Mouse (Mus musculus) thymus, postnatal 0 days (tissue): ENCODE results near the gene Mrtfb. TPM values are rescaled to one million over a fixed set of nuclear protein-coding genes. Genes with fewer than 3 reads are reported as not detected.
A peak's percentile ranks its signal among the peaks of the same experiment; 100 is the strongest.

Source experiments
- DNase-seq: peaks from one replicate; pipeline ENCODE4 v3.0.0-alpha.2; 2015; ENCODE audit warnings: low spot score
- polyA plus RNA-seq: library from polyadenylated mRNA; unstranded; fragments of >200 nt; fragmentation: Nextera tagmentation; extraction: Ambion mirVana; gene quantifications from 2 replicates; pipeline ENCODE4 v1.2.1, GENCODE M21; 2015

The Mrtfb gene
- polyA plus RNA-seq, 1 experiment from 2014 or later: 14.4 TPM

DNA sequence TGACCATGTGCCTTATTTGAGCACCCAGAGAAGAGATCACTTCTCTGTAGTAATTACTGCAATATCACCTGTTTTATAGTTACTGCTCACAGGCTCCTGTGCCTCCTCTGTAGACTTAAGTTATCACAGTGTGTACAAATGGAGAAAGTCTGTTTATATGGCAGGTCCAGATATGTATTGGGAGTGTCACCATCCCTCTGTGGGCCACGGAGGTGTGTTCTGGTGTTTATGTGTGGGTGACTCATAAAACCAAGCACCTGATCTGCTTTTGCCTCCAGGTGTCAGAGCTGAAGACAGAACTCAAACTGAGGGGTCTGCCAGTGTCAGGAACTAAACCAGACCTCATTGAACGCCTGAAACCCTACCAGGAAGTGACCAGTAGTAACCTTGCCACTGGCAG is 144.1 kb downstream of the Mrtfb start:
- DNase-seq: no peak

DNA sequence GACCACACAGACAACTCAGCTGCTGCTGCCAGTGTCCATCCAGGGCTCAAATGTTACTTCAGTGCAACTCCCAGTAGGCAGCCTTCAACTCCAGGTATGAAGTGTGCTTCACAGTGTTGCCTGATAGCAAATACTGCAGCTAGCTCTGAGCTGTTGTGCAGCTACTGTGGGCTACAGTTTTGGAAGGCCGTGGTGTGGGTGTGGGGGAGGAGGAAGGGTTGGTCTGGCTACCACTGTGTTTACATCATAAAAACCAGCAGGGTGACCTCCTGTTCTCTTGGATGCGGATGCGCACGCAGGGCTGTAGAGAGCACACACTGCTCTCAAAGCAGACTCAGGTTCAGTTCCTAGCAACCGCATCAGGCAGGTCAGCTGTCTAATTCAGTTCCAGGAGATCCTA is 145.3 kb downstream of the Mrtfb start:
- no peak for DNase-seq

DNA sequence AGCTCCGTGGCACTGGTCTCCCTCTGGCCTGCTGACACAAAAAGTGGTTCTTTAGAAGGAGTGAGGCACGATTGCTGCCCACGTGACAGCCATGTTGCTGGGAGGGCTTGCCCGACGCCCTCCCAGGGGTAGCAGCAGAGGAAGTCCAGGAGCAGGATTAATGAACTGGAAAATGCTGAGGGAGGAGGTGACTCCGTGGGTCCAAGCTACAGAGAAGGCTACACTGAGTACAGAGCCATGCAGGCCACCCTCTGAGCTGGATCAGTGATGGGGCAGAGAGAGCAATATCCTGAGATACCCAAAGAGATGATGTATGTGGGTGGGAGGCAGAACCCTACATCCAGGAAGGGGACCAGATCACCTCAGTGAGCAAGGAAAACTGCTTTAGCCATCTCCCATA is 148.4 kb downstream of the Mrtfb start:
- no peak for DNase-seq

DNA sequence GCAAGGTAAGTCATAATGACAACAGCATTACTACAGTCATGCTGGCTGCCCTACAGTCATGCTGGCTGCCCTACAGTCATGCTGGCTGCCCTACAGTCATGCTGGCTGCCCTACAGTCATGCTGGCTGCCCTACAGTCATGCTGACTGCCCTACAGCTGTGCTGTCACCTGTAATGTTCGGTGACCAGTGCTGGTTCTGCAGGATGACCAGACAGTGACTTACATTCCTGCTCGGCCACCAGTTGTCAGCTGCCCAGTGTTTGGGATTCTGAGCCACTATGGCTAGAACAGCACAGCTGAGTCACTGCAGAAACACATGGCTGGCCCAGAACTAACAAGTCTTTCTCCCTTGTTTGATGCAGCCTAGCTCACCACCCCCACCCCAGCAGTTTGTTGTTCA is 149.1 kb downstream of the Mrtfb start:
- DNase-seq: no peak

DNA sequence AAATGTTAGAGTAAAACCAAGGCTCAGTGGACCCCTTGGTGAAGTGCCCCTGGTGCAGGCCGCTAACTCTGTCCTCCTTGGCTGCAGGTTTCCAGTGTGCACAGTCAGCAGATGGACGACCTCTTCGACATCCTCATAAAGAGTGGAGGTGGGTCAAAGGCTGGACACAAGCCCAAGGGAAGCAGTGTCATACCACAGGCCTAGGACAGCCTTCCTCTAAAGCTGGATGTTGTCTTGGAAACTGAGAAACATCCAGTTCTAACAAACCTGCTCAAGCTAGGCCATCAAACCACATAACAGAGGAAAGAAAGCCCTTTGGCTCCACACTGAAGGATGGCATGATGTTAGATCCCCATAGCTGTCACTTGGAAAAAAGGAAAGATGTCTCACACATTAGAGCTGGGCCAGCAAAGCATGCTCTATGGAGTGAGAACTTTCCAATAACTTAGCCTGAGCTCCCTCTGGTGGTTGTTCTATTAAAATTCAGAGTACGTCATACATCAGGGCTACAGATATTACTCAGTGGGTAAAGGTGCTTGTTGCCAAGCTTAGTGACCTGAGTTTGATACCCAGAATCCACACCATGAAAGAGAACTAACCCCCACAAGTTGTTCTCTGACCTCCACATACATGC is 153.4 kb downstream of the Mrtfb start:
- peak; percentile 67 for DNase-seq

DNA sequence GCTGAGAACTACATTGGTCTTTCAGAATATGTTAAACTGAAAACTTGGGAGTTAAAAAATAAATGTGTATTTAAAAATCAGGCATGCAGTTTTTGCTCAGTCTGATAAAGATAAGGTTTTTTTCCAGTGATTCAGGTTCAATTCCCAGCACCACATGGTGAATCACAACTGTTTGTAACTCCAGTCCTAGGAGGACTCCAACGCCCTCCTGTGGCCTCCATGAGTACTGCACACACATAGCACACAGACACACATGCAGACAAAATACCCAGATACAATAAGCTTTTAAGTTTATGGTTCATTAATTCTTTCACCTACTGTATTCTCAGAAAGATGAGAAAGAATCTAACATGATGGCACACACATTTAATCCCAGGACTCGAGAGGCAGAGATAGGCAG is 154.5 kb downstream of the Mrtfb start:
- no peak for DNase-seq

DNA sequence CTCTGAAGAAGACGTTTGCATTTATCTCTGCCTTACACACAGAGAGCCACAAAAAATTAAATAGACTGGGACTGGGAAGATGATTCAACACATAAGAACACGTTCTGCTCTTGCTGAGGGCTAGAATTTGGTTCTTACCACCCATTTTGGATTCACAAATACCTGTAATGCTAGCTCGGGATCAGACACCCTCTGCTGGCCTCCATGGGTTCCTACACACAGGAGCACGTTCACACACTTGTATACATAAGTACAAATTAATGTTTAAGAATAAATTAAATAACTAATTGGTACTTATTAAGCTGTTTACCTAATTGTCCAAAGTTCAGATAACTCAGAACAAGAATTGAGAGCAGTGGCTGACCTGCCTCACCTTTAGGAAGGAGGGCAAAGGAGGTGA is 155.2 kb downstream of the Mrtfb start:
- no peak for DNase-seq

DNA sequence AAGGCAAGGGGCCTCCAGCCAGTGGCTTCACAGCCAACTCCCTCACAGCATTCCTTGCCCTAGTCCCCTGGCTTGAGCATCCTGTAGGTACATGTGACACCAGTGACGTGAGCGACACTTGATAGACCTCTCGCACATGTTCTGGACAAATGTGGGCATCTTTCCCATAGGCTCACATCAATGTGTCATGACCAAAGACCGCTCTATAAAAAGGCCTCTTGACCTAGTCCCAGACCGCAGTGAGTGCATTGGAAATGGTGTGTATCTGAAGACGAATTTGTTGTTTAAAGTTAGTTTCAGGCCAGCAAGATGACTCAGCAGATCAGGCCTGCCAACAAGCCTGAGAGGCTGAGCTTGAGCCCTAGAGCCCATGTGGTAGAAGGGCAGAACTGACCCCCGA is 158.3 kb downstream of the Mrtfb start:
- no peak for DNase-seq

DNA sequence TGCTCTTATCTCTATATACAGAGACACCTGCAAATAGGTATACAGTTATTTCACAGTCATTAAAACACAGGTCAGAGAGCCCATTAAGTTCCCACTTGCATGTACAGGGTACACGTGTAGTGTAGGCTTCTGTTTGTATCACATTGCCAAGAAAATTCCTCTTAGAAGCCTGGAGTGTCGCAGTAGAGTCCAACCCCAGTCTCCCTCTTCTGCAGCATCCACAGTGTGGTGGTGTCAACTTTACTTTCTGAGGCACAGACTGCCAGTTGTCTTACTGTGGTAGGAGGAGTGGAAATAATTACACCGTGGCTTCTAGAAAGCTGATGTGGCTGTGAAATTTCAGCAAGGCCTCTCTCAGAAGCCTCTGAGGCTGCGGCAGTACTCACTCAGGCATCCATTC is 158.7 kb downstream of the Mrtfb start:
- no peak for DNase-seq

DNA sequence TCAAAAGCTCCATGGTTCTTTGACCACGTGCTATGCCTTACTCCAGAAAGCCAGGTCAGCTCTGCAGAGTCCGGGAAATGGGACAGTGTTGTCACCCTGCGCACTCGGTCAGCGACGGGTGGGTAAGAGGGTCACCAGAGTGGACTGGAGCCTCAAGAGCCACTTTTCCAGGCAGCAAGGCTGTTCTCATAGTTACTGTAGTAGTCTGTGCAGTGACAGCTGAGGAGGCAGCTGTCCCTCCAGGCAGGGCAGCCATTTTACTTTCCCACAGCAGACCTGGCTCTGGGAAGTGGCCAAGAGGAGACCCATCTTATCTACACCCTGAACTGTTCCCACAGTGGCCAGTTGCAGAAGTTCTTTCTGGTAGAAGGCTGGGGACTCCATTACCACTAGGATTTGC is 159.2 kb downstream of the Mrtfb start:
- DNase-seq: no peak

DNA sequence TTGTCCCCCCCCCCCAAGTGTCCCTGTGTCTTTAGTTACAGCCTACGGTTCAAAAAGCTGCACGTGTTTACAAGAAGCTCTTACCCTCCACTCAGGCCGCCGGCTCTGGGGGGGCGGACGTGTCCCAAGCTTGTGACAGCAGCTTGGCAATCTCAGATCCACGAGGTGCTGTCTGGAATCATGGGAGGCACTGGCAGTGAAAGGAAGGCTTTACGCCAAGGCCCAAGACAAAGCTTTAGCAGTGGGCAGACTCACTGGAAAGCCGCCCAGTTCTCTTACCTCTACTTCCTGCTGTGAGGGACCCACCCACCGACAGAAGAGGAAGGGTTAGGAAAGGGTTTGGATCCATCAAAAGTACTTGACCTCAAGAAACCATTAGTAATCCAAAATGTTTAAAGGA is 160.2 kb downstream of the Mrtfb start:
- no peak for DNase-seq

DNA sequence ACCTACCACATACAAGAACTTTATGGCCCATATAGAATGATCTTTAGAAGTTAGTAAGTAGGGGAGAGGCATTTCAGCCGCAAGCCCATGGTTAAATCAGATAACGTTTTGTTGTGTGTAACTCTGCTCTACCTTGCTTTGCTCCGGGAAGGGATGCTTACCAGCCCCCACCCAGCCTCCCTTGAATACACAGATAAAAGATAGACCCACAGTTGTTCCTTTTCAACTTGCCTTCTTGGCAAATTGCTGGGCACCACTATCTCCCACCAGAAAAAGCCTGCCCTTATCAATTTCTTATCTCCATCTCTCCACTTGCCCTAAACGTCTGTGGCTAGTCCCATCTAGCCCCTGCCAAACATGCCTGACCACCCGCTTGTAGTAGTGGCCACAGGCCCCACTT is 161.6 kb downstream of the Mrtfb start:
- no peak for DNase-seq

DNA sequence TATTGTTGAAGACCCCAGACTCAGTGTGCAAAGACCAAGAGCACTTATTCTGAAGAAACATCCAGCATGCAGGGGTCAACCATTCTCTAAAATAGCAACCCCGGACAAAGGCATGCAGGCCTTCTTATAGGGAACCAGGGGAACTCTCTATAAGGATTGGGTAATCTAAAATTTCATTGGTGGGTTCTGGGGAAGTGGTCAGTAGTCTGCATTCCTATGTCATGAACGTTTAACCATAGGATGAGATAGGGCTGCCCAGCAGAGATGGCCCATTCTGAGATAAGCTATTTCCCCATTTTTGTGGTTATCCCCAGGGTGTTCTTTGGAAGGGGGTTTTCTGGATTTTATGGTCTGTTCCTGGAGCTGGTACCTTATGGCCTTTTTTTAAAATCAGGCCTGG is 163.5 kb downstream of the Mrtfb start:
- DNase-seq: no peak

DNA sequence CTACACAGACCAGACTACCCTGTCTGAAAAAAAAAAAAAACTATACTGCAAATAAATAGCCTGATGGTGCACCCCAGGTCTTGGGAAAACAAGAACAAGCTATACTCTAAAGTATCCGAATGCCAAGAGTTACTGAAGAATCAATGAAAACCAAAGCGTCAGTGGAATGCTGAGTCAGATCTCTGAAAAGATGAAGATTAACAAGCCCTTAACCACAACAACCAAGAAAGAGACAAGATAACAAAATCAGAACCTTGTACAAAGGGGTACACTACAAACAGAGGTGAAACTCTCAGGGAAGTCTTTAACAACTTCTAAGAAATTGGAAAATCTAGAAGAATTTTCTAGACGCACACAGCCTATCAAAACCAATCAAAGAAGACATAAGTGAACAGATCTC is 166.2 kb downstream of the Mrtfb start:
- no peak for DNase-seq

DNA sequence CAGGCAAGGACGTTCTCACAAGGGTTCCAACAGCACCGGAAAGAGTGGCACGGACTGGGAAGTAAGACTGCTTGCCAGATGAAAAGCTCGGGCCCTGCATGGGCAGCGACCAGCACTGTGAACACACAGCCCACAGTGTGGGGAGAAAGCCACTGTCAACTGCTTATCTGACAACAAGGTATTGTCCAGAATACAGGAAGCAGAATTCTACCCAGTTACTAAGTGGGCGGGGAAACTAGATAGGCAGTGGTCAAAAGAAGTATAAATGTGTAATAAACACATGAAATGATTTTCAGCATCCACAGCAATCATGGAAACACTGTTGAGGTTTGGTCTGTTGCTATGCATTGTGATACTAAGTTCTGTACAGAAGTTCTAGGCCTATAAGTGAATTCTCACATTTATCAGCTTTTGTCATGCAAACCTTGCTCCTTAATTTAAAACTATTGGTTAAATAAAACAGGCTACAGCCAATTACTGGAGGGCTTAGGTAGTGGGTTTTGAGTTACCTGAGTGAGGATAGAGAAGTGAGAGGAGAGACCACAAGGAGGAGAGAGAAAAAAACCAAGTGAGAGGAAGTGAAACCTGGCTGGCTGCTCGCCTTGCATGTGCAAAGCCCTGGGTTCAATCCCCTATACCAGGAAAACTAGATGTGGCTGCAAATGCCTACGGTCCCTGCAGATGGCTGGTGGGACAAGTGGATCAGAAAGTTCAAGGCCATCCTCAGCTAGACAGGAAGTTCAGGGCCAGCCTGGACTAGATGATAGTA is 167.5 kb downstream of the Mrtfb start:
- DNase-seq: no peak

DNA sequence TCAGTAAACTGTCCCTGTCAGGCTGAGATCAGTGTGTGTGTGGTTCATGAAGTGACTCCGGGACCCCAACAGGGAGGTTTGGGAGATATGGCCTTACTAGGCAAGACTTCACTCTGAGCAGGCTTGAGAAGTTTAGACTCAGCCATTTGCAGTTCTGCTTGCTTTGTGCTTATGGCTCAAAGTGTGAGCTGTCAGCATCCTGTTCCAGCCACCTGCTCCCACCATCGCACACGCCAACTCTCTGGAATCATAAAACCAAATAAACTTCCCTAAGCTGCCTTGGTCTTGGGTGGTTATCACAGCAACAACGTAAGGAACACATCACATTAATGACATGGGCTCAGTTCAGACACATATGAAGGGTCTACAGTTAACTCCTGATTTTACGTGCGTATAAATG is 169.5 kb downstream of the Mrtfb start:
- DNase-seq: no peak

DNA sequence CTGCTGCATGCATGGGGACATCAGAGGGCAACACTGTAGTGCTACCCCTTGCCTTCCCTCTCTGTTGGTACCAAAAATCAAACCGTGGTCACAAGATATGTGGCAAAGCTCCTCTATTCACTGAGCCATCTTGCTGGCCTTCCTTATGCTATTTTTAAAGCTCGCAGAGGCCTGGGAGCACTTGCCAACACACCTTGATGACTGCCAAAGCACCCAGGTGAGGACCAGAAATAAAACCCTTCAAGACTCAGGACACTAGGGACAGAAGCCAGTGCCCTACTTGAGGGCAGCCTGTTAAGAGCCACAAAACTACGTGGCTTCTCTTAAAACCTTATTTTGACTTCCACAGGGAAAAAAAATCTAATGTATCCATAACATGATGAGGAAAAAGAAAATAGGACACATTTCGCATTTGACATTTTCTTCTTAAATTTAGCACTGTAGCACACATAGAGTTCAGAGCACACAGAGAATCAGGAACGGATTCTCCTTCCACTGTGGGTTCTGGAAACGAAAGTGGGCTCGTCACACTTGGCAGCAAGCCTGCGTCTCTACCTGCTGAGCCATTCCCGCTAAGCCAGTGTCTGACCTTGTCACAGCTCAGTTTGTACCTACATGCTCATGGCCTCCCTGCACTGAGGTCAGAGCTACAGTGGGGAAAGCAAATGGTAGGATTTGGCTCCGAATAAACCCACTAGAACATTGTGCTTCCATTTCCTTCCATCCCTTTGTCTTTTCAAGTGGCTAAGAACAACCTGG is 170.7 kb downstream of the Mrtfb start:
- DNase-seq: no peak

DNA sequence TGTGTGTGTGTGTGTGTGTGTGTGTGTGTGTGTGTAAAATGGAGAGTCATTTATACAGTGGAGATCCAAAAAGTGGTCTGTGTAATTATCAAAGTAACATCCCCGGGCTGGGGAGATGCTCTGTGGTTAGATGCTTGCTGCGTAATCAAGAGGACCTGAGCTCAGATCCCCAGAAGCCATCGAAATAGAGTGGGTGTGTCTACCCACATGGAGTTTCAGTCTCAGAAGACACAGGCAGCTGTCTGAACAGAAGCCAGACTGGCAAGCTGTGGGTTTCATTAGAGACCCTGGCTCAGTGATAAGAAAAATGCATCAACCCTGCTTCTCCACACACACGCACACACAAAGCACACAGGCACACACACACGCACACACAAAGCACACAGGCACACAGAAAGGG is 171.8 kb downstream of the Mrtfb start:
- no peak for DNase-seq

DNA sequence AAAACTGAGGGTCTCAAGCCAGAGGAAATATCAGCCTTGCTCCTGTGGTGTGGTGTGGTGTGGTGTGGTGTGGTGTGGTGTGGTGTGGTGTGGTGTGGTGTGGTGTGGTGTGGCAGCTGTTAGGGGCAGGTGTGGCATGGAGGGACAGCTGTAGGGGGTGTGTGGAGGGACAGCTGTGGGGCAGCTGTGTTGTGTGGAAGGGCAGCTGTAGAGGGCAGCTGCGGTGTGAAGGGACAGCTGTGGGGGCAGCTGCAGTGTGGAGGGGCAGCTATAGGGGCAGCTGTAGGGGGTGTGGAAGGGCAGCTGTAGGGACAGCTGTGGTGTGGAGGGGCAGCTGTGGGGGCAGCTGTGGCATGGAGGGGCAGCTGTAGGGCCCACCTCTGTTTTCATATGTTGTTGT is 172.5 kb downstream of the Mrtfb start:
- no peak for DNase-seq

DNA sequence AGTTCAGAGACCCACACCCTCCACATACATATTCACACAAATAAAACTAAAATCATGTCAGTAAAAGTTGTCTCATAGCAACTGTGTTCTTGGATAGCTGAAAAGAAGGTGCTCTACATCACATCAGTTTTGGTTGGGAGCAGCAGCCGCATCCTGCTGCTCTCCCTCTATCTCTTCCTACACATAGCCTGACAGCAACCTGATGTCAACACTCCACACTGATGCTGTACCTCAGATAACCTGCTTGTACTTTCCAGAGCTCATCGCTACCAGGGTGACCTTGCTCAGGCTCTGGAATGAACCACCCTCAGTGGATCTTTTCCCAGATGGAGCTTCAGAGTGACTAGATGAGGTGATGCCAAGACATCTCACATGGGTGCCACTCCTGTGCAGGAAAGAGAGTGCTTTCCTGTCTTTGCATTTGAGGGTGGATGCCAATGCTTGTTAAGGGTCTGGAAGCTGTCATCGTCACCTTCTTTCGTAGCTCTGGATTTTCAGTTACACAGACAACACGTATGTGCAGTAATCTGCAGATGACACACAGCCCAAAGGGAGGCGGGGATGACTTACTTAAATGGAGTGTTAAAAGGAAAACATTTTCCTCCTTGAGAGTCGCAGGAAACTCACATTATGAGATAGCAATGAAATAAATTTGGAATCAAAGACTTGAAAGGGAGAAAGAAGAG is 173.8 kb downstream of the Mrtfb start:
- no peak for DNase-seq

DNA sequence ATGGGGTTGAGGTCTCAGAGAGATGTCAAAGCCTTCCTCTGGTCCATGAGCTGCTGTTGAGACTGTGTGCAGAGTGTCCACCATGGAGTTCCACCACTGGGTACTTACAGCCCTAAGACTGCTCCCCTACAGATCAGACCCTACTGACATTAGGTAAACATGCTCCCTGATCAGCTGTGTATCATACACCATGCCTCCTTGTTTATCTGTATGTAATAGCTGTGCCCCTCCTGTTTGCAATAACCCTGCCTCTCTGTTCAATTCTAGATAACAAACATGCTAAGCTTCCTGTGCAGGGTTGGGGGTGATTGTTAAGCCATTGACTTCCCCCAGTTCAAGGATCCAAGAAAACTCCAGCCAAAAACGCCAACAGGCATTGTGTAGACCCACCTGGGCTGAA is 174.7 kb downstream of the Mrtfb start:
- no peak for DNase-seq

DNA sequence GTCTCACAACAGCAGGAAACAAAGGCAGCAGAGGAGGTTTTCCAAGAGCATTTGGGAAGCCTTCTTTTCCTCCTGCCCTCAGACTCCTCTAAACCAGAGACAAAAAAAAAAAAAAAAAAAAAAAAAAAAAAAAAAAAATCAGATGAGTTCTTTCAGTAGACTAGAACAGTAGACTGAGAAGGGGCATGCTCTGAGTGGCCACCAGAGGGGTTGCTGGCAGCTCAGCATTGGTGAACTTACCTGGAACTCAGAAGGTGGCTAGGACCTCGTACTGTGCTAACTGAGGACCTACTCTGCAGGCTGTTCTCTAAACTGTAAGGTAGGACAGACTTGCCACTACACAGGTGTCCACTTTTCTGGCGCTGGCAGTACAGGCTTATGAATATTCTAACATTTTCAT is 179.3 kb downstream of the Mrtfb start:
- no peak for DNase-seq
